Mouse (Mus musculus): ENCODE measurements around the gene Btbd8.
A peak's percentile ranks its signal among the peaks of the same experiment; 100 is the strongest.

The Btbd8 gene

DNA sequence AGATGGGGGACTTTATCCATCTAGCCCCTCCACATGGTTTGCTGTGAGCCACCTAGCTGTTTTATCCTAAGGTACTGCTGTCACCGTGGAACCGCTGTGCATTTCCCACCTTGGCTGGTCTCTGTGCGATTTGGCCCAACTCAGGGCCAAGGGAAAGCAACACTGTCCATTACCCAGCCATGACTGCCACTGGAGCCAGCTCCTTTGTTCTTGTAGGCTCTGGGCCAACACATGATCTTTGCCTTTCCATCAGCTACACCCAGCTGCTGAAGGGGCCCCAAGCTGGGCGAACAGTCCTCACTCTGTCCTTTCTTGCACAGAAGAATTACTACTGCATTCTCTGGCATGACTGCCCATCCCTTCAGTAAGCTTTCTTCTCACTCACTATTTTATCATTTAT is 80.8 kb downstream of the Btbd8 start:
- no peak for DNase-seq (ENCODE audit: low spot score)

- DNase-seq (ENCODE audit: low spot score), result no peak
Observed at GRCm38 (mm10) chr5:107521386-107521785, 83.6 kb downstream of the Btbd8 start.

GRCm38 (mm10) chr5:107521897-107522296 is 84.1 kb downstream of the Btbd8 start:
- no peak for DNase-seq (ENCODE audit: low spot score)

DNA sequence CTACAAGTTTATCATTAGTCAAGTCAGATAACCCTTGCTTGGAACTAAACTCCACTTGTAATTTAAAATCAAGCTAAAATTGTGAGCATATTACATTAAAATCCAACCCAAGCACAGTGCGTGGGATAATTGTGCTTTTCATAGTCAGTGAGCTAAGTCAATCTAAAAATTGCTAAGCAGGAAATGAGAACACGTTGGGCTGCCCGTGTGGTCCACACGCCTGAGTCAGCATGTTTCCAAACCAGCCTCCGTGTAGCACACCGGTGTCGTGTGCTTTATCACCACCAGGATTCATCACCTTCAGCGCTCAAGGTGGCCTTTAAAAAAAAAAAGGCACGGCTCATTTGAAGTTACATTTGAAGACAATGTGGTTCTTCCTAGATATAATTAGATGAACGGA is 86.5 kb downstream of the Btbd8 start:
- no peak for DNase-seq (ENCODE audit: low spot score)

- DNase-seq (ENCODE audit: low spot score), result no peak
Observed at GRCm38 (mm10) chr5:107528856-107529255, 91.1 kb downstream of the Btbd8 start.

DNA sequence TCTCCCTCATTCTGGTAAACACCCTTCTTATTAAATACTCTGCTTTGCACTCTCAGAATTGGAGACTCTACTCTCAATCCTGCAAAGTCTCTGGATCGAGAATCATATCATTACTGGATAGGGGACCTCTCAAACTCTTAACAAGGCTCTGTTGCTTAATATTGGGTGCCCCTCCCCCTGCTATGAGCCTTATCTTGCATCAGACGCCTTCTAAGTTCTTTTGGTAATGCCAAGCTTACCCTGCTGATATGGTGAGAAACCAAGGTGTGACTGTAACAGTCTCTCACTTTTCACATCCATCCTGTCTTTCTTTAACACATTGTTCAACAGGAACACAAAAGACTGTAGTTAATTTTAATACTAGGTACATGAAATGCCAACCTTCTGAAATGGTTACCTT is 95.8 kb downstream of the Btbd8 start:
- DNase-seq (ENCODE audit: low spot score), result no peak

GRCm38 (mm10) chr5:107534581-107534980 is 96.8 kb downstream of the Btbd8 start, which contains the start of gene 1700028K03Rik:
1700028K03Rik (plus strand) TSS chr5:107534709.
- DNase-seq (ENCODE audit: low spot score), result no peak

DNA sequence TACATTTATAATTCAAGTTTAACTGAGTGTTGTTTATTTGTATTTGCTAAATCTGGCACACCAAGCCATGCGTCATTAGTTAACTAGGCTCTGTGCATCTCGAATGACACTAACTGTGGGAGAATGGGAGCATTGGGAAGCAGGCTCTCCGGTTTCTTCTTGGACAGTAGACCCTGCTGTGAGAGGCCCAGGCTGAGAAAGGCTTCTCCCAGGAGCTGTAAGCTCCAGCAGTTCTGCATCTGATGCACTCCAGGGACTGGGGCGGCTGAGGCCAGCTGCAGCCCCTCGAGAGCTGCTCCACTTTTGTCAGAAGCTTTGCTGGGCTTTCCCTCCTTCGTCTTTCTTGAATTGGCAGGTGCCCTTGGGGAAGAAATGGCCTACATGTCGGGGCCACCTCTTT is 103.9 kb downstream of the Btbd8 start:
- DNase-seq (ENCODE audit: low spot score), result no peak

DNA sequence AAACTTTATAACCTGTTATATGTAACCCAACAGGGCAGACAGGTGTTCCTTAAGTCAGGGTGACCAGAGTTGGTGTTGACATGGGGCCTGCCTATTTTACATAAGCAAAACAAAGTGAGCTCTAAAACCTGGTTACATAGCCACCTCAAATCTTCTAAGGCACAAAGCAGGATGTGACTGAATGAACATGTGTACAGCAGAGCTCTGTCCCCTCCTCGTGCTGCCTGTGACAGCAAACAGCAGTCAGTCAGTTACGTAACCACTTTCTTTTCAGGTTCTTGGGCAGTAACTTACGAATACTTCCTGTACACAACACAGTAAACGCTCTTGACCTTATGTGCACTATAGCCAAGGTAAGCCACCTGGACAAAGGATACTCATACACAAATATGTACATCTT is 108.1 kb downstream of the Btbd8 start:
- no peak for DNase-seq (ENCODE audit: low spot score)

- peak; percentile 6 for DNase-seq (ENCODE audit: low spot score)
Observed at GRCm38 (mm10) chr5:107547955-107548354, 110.2 kb downstream of the Btbd8 start.

DNA sequence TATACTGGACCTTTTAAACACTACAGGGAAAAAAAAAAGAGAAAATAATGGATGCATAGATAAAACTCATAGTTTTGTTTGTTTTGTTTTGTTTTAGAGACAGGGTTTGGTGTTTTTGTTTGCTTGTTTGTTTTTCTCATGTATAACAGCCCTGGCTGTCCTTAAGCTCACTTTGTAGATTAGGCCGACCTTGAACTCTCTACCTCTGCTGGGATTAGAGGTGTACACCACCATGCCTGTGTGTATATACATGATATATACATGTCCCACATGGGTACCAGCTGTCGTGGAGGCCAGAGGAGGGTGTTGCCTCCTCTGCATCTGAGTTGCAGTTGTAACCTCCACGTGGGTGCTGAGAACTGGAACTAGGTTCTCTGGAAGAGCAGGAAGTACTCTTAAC is 110.6 kb downstream of the Btbd8 start:
- no peak for DNase-seq (ENCODE audit: low spot score)

- DNase-seq (ENCODE audit: low spot score), result no peak
Observed at GRCm38 (mm10) chr5:107554336-107554735, 116.5 kb downstream of the Btbd8 start.

DNA sequence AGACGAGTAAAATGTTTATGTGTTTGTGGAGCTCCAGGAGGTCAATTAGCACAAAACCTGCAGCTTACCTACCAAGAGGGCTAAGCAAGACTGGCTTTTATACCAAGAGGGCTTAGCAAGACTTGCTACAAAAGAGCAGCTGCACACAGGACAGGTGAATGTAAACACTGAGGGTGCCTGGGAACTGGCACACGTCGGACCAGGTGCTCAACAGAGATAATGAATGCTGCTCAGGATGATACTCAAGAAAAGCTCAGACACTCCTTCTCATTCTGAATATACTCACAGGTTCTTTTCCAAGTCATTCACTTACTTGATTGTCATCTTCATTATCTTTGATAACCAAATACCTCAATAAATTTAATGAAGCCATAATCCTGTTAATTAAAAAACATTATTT is 119.2 kb downstream of the Btbd8 start:
- DNase-seq (ENCODE audit: low spot score), result no peak

All from spleen, adult 12 weeks (tissue).